14 mouse cellular contexts compared by ENCODE assay signal in the genomic region with DNA sequence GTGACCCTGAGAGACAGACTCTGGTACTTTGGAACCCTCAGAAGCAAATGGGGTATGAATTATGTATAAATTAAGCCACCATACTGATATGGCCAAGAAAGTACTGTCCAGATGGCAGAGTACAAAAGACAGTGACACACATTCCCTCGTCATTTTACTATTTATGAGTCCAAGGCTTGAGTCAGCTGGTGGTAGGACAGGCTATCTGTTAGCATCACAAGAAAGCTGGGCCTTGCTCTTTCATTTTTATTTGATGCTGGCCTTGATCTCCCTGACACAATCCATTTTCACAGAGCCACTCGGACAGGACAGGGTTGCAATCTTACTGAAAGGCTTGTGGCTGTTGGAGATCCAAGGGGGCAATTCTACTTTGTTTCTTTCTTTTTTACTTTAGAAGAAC.
"Had no signal": no experiment of that assay in that cellular context is flagged by ENCODE, and none has a peak within 500 bp of the region (broad histone marks: within the 10 kb centered on the region; RNA-seq: fewer than 3 reads in every experiment).

No protein-coding gene starts in this region.

- H3K27me3 ChIP-seq: kidney, embryonic 15.5 days; limb, embryonic 13.5 days; stomach, embryonic 15.5 days had no signal

- H3K27ac ChIP-seq: kidney, embryonic 15.5 days; limb, embryonic 13.5 days; liver, embryonic 14.5 days; stomach, embryonic 15.5 days had no signal

- H3K4me1 ChIP-seq: kidney, embryonic 15.5 days; limb, embryonic 13.5 days; stomach, embryonic 15.5 days had no signal

- ATAC-seq: lung, postnatal 0 days had no signal

- H3K9ac ChIP-seq: kidney, embryonic 15.5 days; limb, embryonic 13.5 days; liver, embryonic 14.5 days; stomach, embryonic 15.5 days had no signal

- DNase-seq: kidney, postnatal 14 days; layer of hippocampus, adult 9-11 months; layer of hippocampus, postnatal 36 days; left cerebral cortex, postnatal 4 days; lung, adult 2 months; lung, postnatal 36 days; right cerebral cortex, postnatal 14 days; thymus, adult 2 months; thymus, postnatal 25 days had no signal

- H3K4me2 ChIP-seq: kidney, embryonic 15.5 days; limb, embryonic 13.5 days; stomach, embryonic 15.5 days had no signal

- H3K9me3 ChIP-seq: kidney, embryonic 15.5 days; limb, embryonic 13.5 days; stomach, embryonic 15.5 days had no signal

- H3K4me3 ChIP-seq: kidney, embryonic 15.5 days; limb, embryonic 13.5 days; stomach, embryonic 15.5 days had no signal

- H3K36me3 ChIP-seq: kidney, embryonic 15.5 days; limb, embryonic 13.5 days; stomach, embryonic 15.5 days had no signal
